Mouse (Mus musculus) embryonic facial prominence, embryonic 13.5 days (tissue): ENCODE measurements at regions not wholly inside any gene's neighbourhood (a gene's known extent, or its start where the extent isn't known, plus 50 kb on each side); places are given as distances from the start of the nearest gene placed in this dataset.

Source experiments
- ATAC-seq: fragments of 200-750 bp; cut with Nextera tagmentation; 2 replicates; pipeline ENCODE4 v1.8.0; 2017; ENCODE audit warnings: low read depth; ENCODE audit not compliant: insufficient number of reproducible peaks, insufficient read depth, low FRiP score, low TSS enrichment
- H3K27ac ChIP-seq: fragments of 300-500 bp; sonication (generic); 2 replicates; pipeline ENCODE4 v1.5.1; 2015; ENCODE audit warnings: moderate library complexity, mild to moderate bottlenecking, inconsistent platforms
- H3K27me3 ChIP-seq: fragments of 300-500 bp; sonication (generic); 2 replicates; pipeline ENCODE4 v1.6.1; 2015; ENCODE audit warnings: mild to moderate bottlenecking, inconsistent platforms
- H3K36me3 ChIP-seq: fragments of 300-500 bp; sonication (generic); 2 replicates; pipeline ENCODE4 v1.6.1; 2015; ENCODE audit warnings: mild to moderate bottlenecking, inconsistent platforms
- H3K4me1 ChIP-seq: fragments of 300-500 bp; sonication (generic); 2 replicates; pipeline ENCODE4 v1.6.1; 2015; ENCODE audit warnings: inconsistent platforms
- H3K4me2 ChIP-seq: fragments of 300-500 bp; sonication (generic); 2 replicates; pipeline ENCODE4 v1.6.1; 2015; ENCODE audit warnings: moderate library complexity, mild to moderate bottlenecking, inconsistent platforms
- H3K4me3 ChIP-seq: fragments of 300-500 bp; sonication (generic); 2 replicates; pipeline ENCODE4 v1.5.1; 2015; ENCODE audit warnings: mild to moderate bottlenecking, inconsistent platforms
- H3K9ac ChIP-seq: fragments of 300-500 bp; sonication (generic); 2 replicates; pipeline ENCODE4 v1.6.1; 2015; ENCODE audit warnings: mild to moderate bottlenecking, inconsistent platforms
- H3K9me3 ChIP-seq: fragments of 300-500 bp; sonication (generic); 2 replicates; pipeline ENCODE4 v1.6.1; 2016; ENCODE audit warnings: inconsistent platforms
- WGBS: fragments of 180-500 bp; shearing (Covaris S2); methylation state at CpG from one replicate; pipeline ENCODE4 v1.1.7; 2015; ENCODE audit warnings: mixed read lengths; 5-methylcytosine and 5-hydroxymethylcytosine counted together

GRCm38 (mm10) chr12:39493578-39494218, 544.1 kb downstream of the Arl4a start:
- H3K4me3 ChIP-seq, result no peak overlapping the region
- no peaks in the 10 kb centered on the region for H3K27me3 ChIP-seq
- no peaks in the 10 kb centered on the region for H3K36me3 ChIP-seq
- ATAC-seq, result no peak
- no peak overlapping the region for H3K27ac ChIP-seq
- no peak overlapping the region for H3K4me2 ChIP-seq
- 60% methylated on average over 6 of the region's 6 CpGs for WGBS
- H3K9ac ChIP-seq, result no peak overlapping the region
- no peaks in the 10 kb centered on the region for H3K9me3 ChIP-seq
- H3K4me1 ChIP-seq, result no peaks in the 10 kb centered on the region

- H3K4me3 ChIP-seq, result no peak overlapping the region
- no peaks in the 10 kb centered on the region for H3K9me3 ChIP-seq
- no peak overlapping the region for H3K9ac ChIP-seq
- no peaks in the 10 kb centered on the region for H3K27me3 ChIP-seq
- 79% methylated on average over 8 of the region's 8 CpGs for WGBS
- ATAC-seq, result no peak
- no peak overlapping the region for H3K4me2 ChIP-seq
- H3K36me3 ChIP-seq, result no peaks in the 10 kb centered on the region
- no peaks in the 10 kb centered on the region for H3K4me1 ChIP-seq
- H3K27ac ChIP-seq, result no peak overlapping the region
Measured at GRCm38 (mm10) chr12:39493114-39493513, 544.7 kb downstream of the Arl4a start.

- no peak for ATAC-seq
- no peaks in the 10 kb centered on the region for H3K27me3 ChIP-seq
- no peak overlapping the region for H3K9ac ChIP-seq
- H3K4me2 ChIP-seq, result no peak overlapping the region
- no peaks in the 10 kb centered on the region for H3K4me1 ChIP-seq
- H3K36me3 ChIP-seq, result no peaks in the 10 kb centered on the region
- H3K27ac ChIP-seq, result no peak overlapping the region
- H3K9me3 ChIP-seq, result no peaks in the 10 kb centered on the region
- no peak overlapping the region for H3K4me3 ChIP-seq
Measured at GRCm38 (mm10) chr12:39472984-39473383, 564.8 kb downstream of the Arl4a start.
